Mouse (Mus musculus) erythroblast, embryonic 14.5 days (primary cell): ENCODE data around the gene Smg6.

Source experiments
- GATA1 ChIP-seq: IDR thresholded peaks from 2 replicates; pipeline ENCODE4 v1.6.1; 2012; ENCODE audit warnings: low read length, inconsistent platforms, mixed read lengths
- TAL1 ChIP-seq: IDR thresholded peaks from 3 replicates; pipeline ENCODE4 v1.6.1; 2012; ENCODE audit warnings: low read length, inconsistent platforms, mixed read lengths

- no peak for TF ChIP-seq GATA1
- no peak for TF ChIP-seq TAL1
Observed at GRCm38 (mm10) chr11:74954901-74955300, 29.3 kb downstream of the Smg6 start.
